Mouse (Mus musculus): ENCODE data around the gene Gmds. TPM values are rescaled to one million over a fixed set of nuclear protein-coding genes. Genes with fewer than 3 reads are reported as not detected.

Gmds gene
- polyA plus RNA-seq, 1 experiment from 2014 or later, result 5.7 TPM

DNA sequence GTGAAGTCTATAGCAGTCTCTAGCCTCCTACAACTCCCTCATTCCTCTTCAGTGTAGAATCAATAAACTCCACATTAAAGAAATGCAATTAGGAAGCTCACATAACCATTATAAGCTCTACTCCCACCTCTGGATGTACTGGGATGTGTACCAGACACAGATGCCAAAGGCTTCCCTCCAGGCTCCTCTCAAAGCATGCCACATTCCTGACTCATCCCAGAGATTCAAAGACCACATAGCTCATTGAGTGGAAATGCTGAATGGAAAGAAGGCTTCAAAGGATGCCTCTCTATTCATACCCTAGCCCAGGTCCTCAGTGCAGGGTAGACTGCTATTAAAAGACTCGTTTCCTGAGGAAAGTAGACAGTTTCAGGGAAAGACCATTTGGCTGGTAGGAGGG lies 40.1 kb downstream of the Gmds start:
- Histone ChIP-seq H3K79me2 (ENCODE audit: inconsistent target) (no peaks in the 10 kb centered on the region), H3K27ac (no peak overlapping the region), H3K36me3 (ENCODE audit: inconsistent target) (no peaks in the 10 kb centered on the region), H3K4me3 (ENCODE audit: inconsistent target) (no peak overlapping the region)
- 88% methylated on average over 1 of the region's 1 CpGs for WGBS (ENCODE audit: missing documents)

DNA sequence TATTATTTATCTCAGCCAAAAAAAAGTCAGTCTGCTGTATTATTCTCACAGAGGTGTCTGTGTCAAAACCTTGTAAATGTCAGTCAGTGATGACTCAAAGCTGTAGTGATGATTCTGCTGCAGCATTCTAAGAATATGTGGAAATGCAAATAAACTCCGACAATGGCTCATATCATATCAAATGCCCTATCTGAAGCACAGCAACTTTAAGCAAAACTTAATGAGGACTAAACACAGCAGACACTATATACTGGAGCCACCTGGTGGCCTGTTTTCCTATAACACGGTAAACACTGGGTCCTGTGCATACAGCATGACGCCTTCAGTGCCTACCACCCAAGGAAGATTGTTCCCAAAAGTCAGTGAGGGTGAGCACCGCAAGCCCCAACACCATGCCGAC lies 41.1 kb downstream of the Gmds start:
- WGBS (ENCODE audit: missing documents), result 46% methylated on average over 5 of the region's 5 CpGs
- H3K36me3 ChIP-seq (ENCODE audit: inconsistent target), result no peaks in the 10 kb centered on the region
- H3K27ac ChIP-seq, result no peak overlapping the region
- no peak overlapping the region for H3K4me3 ChIP-seq (ENCODE audit: inconsistent target)
- no peaks in the 10 kb centered on the region for H3K79me2 ChIP-seq (ENCODE audit: inconsistent target)

DNA sequence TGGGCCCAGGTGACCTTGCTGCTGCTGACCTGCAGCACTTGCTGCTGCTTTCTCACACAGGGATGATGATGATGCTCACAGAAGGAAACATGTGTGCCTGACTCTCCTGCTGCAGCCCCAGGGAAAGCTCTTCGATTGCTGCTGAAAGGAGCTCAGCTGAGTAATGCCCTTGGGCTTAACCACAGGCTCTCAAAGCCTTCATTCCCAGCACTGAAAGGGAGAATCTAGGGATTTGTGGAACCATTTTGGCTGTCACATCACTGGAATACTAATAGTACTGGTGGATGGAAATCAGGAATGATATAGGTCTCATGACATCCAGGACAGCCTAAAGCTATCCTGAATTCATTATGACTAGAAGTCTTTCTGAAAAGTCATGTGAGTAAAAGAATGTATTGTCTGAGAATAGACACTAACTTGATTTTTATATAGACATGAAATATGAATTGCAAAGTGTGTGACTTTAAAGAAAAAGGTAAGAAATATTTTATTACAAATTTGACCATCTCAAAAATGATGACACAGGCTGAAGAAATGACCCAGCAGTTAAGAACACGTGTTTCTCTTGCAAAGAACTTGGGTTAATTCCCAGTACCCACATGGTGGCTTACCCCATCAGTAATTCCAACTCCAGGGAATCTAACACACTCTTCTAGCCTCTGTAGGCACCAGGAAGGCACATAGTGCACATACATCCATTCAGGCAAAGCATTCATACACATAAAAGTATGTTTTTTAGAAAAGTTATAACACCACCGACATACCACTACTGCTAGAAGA lies 43.9 kb downstream of the Gmds start:
- Histone ChIP-seq H3K36me3 (ENCODE audit: inconsistent target) (no peaks in the 10 kb centered on the region), H3K79me2 (ENCODE audit: inconsistent target) (no peaks in the 10 kb centered on the region), H3K4me3 (ENCODE audit: inconsistent target) (no peak overlapping the region), H3K27ac (no peak overlapping the region)
- 87% methylated on average over 3 of the region's 3 CpGs for WGBS (ENCODE audit: missing documents)

DNA sequence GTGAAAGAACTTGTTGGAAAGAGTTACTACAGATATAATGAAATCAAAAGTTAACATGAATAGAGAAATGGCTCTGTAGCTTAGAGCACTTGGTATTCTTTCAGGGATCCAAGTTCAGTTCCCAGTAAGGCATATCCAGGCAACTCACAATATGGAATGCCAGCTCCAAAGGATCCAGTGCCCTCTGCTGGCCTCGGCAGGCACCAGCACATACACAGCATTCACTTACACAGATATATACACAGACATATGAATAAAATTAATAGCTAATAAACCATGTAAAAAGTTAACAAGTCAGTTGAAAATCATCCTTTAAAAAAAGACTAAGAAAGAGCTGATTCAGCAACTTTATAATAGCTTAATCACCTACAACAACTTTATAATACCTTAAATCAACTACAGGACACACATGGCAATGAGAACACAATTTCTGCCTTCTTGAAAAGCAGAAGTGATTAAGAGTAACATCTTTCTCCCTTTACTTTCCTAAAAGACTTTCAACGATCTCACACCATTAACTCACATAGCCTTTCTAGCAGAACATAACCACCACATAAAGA lies 65.5 kb downstream of the Gmds start:
- H3K27ac ChIP-seq, result no peak overlapping the region
- H3K36me3 ChIP-seq (ENCODE audit: inconsistent target), result no peaks in the 10 kb centered on the region
- H3K79me2 ChIP-seq (ENCODE audit: inconsistent target), result no peaks in the 10 kb centered on the region

DNA sequence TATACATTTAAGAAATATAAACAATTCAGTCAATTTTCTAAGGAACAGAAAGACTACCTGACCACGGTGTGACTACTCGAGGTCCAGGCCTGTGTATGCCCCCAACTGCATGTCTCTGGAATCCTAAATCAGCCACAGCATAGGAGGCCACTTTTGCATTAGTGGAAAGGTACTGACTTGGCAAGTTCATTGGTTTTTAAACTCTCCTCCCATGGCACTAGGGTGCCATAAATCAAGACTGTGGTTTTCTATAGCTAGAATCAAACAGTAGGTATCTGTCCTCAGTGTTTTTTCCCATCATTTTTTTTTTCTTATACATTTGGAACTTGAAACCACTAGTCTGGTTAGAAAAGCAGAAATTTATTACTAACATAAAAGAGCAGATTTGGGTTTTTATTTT lies 68.8 kb downstream of the Gmds start:
- WGBS (ENCODE audit: missing documents), result 59% methylated on average over 2 of the region's 2 CpGs
- no peak overlapping the region for H3K27ac ChIP-seq
- H3K4me3 ChIP-seq (ENCODE audit: inconsistent target), result no peak overlapping the region
- no peaks in the 10 kb centered on the region for H3K36me3 ChIP-seq (ENCODE audit: inconsistent target)
- H3K79me2 ChIP-seq (ENCODE audit: inconsistent target), result no peaks in the 10 kb centered on the region

More for the DNA sequence above, 65.5 kb downstream of the Gmds start:
- WGBS (ENCODE audit: missing documents), result 87% methylated on average over 2 of the region's 2 CpGs
- H3K4me3 ChIP-seq (ENCODE audit: inconsistent target), result no peak overlapping the region

DNA sequence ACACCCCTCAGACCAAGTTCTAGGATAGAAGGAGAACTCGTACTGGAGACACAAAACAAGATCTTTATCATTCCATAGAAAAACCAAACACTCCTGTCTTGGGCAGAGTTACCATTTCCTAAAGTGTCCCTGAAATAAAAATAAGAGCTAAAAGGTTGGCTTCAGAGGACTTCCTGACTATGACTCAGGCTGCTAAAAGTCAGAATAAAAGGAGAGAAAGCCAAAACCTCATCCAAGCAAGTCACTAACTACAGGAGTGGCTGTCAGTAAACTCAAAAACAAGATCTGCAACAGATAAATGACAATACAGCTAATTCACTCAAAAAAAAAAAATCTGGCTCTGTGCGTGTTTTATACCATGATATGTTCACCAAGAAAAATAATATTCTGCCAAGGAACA lies 69.3 kb downstream of the Gmds start:
- Histone ChIP-seq H3K27ac (no peak overlapping the region), H3K4me3 (ENCODE audit: inconsistent target) (no peak overlapping the region), H3K79me2 (ENCODE audit: inconsistent target) (no peaks in the 10 kb centered on the region), H3K36me3 (ENCODE audit: inconsistent target) (no peaks in the 10 kb centered on the region)
- WGBS (ENCODE audit: missing documents), result 86% methylated on average over 2 of the region's 2 CpGs

DNA sequence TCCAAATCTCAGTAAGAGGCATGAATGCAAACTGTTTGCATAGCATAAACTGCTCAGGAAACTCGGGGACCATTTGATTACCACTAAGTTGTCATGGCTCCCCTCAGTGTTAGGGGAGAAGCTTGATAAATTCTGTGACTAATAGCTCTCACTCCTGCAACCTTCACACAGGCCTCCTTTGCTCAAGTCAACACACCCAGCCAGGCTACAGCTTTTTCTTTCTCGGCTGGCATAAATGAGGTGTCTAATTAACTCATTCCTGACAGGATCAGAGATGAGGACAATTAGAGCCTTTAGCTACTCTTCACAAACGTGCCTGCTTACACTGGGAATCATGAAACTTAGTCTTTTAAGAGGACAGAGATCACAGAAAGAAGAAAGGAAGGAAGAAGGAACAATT lies 70.3 kb downstream of the Gmds start:
- H3K27ac ChIP-seq, result no peak overlapping the region
- no peaks in the 10 kb centered on the region for H3K36me3 ChIP-seq (ENCODE audit: inconsistent target)
- H3K4me3 ChIP-seq (ENCODE audit: inconsistent target), result no peak overlapping the region
- no peaks in the 10 kb centered on the region for H3K79me2 ChIP-seq (ENCODE audit: inconsistent target)
- 96% methylated on average over 3 of the region's 3 CpGs for WGBS (ENCODE audit: missing documents)

DNA sequence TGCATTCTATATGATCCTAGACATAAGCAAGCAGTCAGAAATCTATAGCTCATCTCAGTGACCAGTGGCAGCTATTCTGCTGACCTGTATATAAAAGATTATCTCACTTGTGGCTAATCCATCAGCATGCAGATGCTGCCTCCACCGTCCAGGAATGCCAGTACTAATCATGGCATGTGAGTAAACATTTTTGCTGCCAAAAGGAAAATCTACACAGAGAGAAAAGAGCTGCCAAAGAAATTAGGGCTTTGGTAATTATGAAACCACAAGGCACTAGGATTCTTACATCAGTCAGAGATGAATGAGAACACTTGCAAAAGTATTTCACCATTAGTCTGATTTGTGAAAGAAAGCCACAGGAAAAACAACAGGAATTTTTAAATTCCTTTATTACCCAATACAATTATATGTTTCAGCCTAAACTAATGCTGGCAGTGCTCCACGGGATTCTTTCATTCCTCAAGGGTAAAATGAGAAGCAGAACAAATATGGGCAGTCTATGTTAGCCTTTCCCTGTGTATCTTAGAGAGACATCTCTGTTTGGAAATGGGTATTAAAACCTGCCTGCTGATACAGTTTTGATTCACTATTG lies 71.3 kb downstream of the Gmds start:
- H3K4me3 ChIP-seq (ENCODE audit: inconsistent target), result no peak overlapping the region
- H3K79me2 ChIP-seq (ENCODE audit: inconsistent target), result no peaks in the 10 kb centered on the region
- WGBS (ENCODE audit: missing documents), result 65% methylated on average over 2 of the region's 2 CpGs
- H3K27ac ChIP-seq, result no peak overlapping the region
- no peaks in the 10 kb centered on the region for H3K36me3 ChIP-seq (ENCODE audit: inconsistent target)

DNA sequence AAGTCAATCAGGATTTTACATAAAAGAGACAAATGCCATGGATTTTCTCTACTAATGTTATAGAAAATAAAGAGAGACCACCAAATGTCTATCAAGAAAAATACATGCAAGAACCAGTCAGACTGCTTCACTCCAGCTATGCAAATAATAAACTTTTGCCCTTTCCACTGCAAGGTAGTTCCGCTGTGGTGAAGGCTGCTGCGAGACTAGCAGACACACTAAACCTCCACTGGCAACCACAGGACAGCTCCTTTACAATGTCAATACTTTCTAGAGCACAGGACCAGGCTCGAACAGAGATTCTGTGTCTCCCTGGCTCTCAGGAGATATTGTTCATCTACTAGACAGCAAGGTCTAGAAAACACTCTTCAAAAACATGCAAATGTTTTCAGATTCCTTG lies 71.8 kb downstream of the Gmds start:
- H3K36me3 ChIP-seq (ENCODE audit: inconsistent target), result no peaks in the 10 kb centered on the region
- no peak overlapping the region for H3K27ac ChIP-seq
- H3K4me3 ChIP-seq (ENCODE audit: inconsistent target), result no peak overlapping the region
- H3K79me2 ChIP-seq (ENCODE audit: inconsistent target), result no peaks in the 10 kb centered on the region
- WGBS (ENCODE audit: missing documents), result 92% methylated on average over 3 of the region's 3 CpGs

DNA sequence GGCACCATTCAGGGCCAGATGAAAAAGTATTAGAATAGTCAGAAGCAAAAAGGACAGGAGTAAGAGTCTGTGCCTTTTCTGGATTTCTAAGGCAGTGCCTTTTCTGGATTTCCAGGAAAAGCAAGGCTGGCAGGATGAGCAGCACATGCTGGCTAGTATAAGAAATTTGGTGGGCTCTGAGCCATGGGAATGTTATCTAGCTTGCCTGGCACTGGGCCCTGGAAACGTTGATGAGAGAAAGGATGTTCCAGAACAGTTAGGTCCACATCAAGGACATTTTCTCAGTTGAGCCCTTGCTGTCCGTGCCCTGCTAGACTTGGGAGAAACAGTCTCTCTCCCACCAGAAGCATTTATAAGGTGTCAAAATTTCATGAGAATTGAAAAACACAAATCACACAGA lies 82.4 kb downstream of the Gmds start:
- WGBS (ENCODE audit: missing documents), result 93% methylated on average over 2 of the region's 2 CpGs

DNA sequence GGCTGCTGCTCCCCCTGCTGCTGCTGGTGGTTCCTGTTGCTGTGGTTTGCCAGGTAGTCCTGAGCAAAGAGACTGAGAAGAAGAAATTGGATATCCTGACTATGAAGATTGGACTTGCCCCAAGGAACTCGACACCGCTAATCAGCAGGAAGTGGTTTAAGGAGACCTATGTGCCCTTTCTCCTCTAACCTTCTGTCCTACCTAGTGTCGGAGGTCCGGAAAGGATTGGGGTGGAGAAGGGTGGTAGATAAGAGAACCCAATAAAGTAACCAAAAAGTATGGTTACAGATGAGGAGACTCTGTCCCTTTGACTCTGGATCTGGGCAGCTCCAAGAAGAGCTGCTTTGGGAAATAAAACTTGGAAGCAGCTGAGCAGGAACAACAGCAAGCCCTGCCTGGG lies 86.3 kb downstream of the Gmds start:
- H3K79me2 ChIP-seq (ENCODE audit: inconsistent target), result no peaks in the 10 kb centered on the region
- no peak overlapping the region for H3K27ac ChIP-seq
- H3K36me3 ChIP-seq (ENCODE audit: inconsistent target), result no peaks in the 10 kb centered on the region
- H3K4me3 ChIP-seq (ENCODE audit: inconsistent target), result no peak overlapping the region
- WGBS (ENCODE audit: missing documents), result 49% methylated on average over 4 of the region's 4 CpGs

More for the DNA sequence above, 82.4 kb downstream of the Gmds start:
- no peaks in the 10 kb centered on the region for H3K36me3 ChIP-seq (ENCODE audit: inconsistent target)
- H3K27ac ChIP-seq, result no peak overlapping the region
- no peaks in the 10 kb centered on the region for H3K79me2 ChIP-seq (ENCODE audit: inconsistent target)
- no peak overlapping the region for H3K4me3 ChIP-seq (ENCODE audit: inconsistent target)

DNA sequence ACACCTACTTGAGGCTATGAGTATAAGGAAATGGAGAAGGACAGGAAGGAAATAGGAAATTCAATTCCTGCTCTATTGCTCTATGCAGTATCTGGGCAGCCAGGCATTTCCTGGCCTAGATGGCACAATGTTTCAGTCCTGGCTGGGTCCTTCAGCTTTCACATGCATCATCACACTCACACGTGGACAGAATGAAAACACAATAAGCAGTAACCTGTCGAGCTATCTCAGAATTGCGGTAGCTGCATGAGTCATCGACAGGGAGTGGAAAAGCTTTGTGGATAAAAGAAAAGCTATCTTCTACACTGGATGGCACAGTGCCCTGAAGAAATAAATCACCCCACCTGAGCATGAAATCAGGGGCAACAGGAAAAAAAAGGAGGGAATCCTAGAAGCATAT lies 96.3 kb downstream of the Gmds start:
- 70% methylated on average over 4 of the region's 4 CpGs for WGBS (ENCODE audit: missing documents)
- Histone ChIP-seq H3K36me3 (ENCODE audit: inconsistent target) (no peaks in the 10 kb centered on the region), H3K4me3 (ENCODE audit: inconsistent target) (no peak overlapping the region), H3K79me2 (ENCODE audit: inconsistent target) (no peaks in the 10 kb centered on the region), H3K27ac (no peak overlapping the region)

DNA sequence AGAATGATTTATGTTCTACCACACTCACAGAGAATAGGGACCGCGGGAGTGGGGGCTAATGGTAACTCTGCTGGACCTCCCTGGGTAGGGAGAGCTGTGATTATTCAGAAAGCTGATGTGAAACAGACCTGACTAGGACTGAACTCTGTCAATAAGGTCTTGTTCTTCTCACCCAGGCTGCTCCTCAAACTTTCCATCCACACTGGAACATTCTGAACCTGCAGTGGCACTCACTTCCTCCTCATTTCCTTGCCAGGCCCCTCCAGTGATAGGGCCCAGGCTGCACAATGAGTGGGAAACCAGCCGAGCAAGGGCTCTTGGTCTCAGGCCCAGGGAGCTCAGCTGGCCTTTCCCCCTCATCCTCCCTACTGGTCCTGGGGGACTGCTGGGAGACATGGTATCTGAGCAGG lies 102.3 kb downstream of the Gmds start:
- H3K27ac ChIP-seq, result no peak overlapping the region
- WGBS (ENCODE audit: missing documents), result 86% methylated on average over 3 of the region's 3 CpGs
- no peaks in the 10 kb centered on the region for H3K79me2 ChIP-seq (ENCODE audit: inconsistent target)
- H3K4me3 ChIP-seq (ENCODE audit: inconsistent target), result no peak overlapping the region
- H3K36me3 ChIP-seq (ENCODE audit: inconsistent target), result no peaks in the 10 kb centered on the region

DNA sequence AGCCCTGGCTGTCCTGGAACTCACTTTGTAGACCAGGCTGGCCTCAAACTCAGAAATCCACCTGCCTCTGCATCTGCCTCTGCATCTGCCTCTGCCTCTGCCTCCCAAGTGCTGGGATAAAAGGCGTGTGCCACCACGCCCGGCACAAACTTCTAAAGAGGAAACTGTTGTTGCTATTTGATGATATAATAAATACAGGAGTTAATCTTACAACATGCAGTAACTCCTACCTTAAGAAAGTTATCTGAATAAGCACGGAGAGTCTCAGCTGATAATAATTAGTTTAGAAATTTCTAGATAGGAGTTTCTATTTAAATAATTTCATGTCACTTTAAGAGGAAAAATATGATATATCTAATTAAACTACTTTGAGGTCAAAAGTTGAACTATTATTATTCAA lies 103.5 kb downstream of the Gmds start:
- WGBS (ENCODE audit: missing documents), result 94% methylated on average over 4 of the region's 4 CpGs
- no peaks in the 10 kb centered on the region for H3K79me2 ChIP-seq (ENCODE audit: inconsistent target)
- H3K4me3 ChIP-seq (ENCODE audit: inconsistent target), result no peak overlapping the region
- H3K36me3 ChIP-seq (ENCODE audit: inconsistent target), result no peaks in the 10 kb centered on the region
- no peak overlapping the region for H3K27ac ChIP-seq

DNA sequence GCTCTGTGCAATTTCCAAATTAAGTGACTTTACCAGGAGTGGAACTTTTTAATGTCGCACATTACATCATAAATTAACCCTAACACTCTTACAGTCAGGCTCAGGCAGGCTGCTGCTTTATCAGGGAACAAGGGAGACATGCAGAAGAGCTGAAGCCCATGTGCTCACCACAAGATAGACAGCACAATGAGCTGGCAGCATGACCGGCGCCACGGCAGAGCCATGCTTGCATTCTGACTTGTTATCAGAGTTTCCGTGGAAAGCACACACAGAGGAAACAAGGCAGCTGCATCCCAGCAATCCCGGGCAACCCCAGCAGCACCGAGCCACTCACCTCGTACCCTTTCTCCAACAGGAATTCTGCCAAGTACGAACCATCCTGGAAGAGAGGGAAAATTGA lies 104.5 kb downstream of the Gmds start:
- WGBS (ENCODE audit: missing documents), result 86% methylated on average over 9 of the region's 9 CpGs
- Histone ChIP-seq H3K36me3 (ENCODE audit: inconsistent target) (no peaks in the 10 kb centered on the region), H3K4me3 (ENCODE audit: inconsistent target) (no peak overlapping the region), H3K79me2 (ENCODE audit: inconsistent target) (no peaks in the 10 kb centered on the region), H3K27ac (no peak overlapping the region)
